Mouse (Mus musculus) frontal cortex, adult (tissue): ENCODE measurements around the gene Il23r.
A peak's percentile ranks its signal among the peaks of the same experiment; 100 is the strongest.
"Not testable (repeated sequence)": the region's sequence is repeated elsewhere in the genome, so short reads cannot be mapped to it uniquely, and the experiment has no call there.

ENCODE experiments used
- ATAC-seq: cut with Nextera tagmentation; 2 replicates; pipeline ENCODE4 v1.9.2; 2017; ENCODE audit warnings: mild to moderate bottlenecking, moderate library complexity, mixed read lengths; ENCODE audit not compliant: low TSS enrichment

The Il23r gene

GRCm38 (mm10) chr6:67491755-67492154 is at the start of gene Il23r:
Gene Il23r (minus strand): TSS chr6:67491855.
- ATAC-seq = no peak

- no peak for ATAC-seq
These were observed 44.1 kb upstream of the Il23r start, which contains the start of gene Tacstd2 for GRCm38 (mm10) chr6:67535777-67536054. Gene Tacstd2 (minus strand): TSS chr6:67535796.

- ATAC-seq = no peak
These were observed 43.5 kb upstream of the Il23r start for GRCm38 (mm10) chr6:67535005-67535776.

GRCm38 (mm10) chr6:67534191-67535004 is 42.7 kb upstream of the Il23r start:
- ATAC-seq = no peak

DNA sequence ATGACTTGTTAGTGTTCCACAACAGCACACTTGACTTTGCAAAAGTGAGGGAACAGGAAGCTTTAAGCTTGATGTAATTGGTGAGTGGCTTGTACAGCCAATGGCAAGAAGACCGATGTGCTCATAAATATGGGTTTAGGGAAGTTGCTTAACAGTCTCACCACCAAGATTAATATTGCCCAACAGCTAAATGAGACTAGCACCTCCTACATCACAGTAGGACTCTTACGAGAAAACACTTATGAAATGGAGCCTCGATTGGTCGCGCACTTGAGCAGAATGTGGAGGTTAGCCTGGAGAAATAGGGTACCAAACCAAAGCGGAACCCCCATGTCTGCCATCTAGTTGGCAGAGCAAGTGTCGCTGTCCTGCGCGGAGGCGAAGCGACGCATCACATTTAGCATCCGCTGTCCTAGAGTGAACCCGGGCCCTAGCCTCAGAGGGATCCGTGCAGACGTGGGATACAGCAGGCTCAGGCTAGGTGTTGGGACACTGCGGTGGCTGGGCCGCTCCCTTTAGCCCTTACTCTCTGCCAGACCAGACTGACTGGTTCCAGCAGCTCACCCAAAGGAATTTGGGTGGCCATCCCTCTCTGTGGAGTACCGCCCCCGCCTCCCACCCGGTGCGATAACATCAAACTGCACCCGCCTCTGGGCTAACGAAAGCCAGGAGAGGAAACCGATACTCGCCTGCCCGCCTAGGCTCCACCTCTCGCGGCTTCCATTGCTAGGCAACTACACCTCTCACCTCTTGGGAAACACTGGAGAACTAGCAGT is 41.2 kb upstream of the Il23r start:
- ATAC-seq = peak; percentile 78

- no peak for ATAC-seq
These were observed 40.1 kb upstream of the Il23r start for GRCm38 (mm10) chr6:67531822-67532162.

- ATAC-seq = peak; percentile 64; the same call in 1 of the 2 replicates
These were observed 39.6 kb upstream of the Il23r start for GRCm38 (mm10) chr6:67530992-67531821.

DNA sequence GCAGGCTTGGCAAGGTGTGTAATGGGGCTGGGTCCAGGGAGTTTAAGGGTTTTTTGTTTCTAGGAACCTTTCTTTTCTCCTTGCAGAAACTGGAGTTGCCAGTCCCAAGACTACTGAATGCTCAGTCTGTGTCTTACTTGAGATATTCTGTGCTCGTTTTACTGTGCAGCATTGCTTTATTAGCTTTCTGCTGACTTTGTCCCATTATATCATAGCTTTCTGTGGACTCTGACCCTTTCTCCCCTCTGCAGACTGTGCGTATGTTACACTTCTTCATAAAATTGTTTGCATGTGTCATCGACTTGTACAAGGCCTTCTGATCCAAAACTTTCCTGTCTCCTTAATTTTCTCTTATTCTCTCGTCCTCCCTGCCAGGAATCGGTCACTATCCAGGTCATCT is 34.7 kb upstream of the Il23r start:
- ATAC-seq = no peak

- peak; percentile 97 for ATAC-seq
These were observed 19.1 kb upstream of the Il23r start for GRCm38 (mm10) chr6:67510752-67511151.

- ATAC-seq = not testable (repeated sequence)
These were observed 10.3 kb upstream of the Il23r start for GRCm38 (mm10) chr6:67501938-67502337.

DNA sequence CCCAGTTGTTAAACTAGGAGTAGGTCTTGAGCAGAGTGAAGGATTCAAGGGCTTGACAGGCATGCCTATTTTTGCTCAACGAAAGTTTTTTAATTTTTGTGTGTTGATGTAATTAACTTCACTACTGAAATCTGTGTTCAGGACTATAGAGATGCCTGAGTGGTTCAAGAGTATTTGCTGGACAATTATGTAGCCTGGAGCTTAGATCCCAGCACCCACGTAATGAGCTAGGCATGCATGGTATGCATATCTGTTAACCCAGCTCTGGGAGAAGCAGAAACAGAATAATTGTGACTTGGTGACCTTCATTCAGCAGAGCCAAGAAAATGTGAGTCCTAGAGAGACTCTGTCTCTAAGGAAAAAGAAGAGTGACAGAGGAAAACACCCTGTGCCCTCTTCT is 10.6 kb downstream of the Il23r start:
- no peak for ATAC-seq

- no peak for ATAC-seq
These were observed 20.4 kb downstream of the Il23r start for GRCm38 (mm10) chr6:67471242-67471641.

GRCm38 (mm10) chr6:67459424-67459823 is 32.2 kb downstream of the Il23r start:
- no peak for ATAC-seq

GRCm38 (mm10) chr6:67451330-67451729 is 40.3 kb downstream of the Il23r start:
- no peak; the same call in 1 of the 2 replicates for ATAC-seq

- ATAC-seq = no peak
These were observed 45.8 kb downstream of the Il23r start for GRCm38 (mm10) chr6:67445866-67446265.

DNA sequence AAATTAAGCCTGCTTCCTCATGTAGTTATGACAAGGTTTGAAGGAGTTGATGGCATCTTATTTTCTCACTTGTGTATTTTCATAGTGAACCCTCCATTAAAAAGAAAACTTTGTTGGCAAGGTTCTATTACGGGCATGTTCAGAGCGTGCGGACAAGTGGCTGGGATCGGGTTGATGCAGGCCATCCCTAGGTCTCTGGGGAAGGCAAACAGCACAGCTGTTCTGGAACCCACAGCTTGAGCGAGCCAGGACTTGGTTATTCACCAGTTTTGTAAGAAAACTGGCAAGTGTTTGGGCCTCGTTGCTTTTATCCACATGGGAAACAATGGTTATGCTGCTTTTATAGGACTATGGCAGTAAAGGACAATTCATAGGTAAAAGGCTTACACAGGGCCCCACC is 48.5 kb downstream of the Il23r start:
- ATAC-seq = no peak

DNA sequence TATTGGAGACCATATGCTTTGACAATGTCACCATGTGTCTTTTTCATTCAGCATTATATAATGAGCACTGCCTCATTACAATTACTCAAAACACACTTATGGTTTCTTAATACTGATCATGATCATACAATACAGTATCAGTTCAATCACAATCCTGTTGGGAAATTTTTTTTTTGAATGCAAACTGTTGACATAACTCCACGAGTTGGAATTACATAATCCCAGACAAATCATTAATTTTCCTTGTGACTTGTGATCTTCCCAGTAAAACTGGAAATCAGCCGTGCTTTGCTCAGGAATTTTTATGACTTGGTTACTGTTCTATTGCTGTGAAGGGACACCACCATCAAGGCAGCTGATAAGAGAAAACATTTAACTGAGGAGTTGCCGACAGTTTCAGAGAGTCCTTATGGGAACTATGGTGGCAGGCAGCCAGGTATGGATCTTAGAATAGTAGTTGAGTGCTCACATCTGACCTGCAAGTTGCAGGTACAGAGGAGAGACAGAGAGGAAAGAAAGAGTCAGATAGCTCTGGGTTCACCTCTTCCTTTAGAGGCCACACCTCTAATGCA is 53.8 kb downstream of the Il23r start:
- ATAC-seq = no peak

- no peak for ATAC-seq
These were observed 54.6 kb downstream of the Il23r start for GRCm38 (mm10) chr6:67437028-67437427.

- ATAC-seq = no peak
These were observed 55.4 kb downstream of the Il23r start for GRCm38 (mm10) chr6:67436295-67436694.

DNA sequence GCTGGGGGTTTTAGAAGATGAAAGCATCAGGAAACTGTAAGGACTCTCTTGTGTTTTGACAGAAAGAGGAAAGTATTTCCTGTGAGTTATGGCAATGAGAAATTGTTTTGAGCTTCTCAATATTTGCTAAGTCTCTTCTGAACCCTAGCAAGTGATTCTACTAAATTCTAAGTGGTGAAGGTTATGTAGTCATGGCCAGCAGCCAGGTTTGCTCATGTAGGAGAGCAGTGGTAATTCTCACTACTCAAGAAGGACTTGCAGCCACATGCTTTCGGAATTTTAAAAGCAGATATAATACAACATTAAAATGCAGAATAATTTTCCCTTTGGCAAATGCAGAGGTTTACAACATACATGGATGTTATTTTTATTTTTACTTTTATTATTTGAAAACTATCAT is 55.9 kb downstream of the Il23r start:
- no peak for ATAC-seq

GRCm38 (mm10) chr6:67434755-67435452 is 56.8 kb downstream of the Il23r start:
- ATAC-seq = no peak
